Mouse (Mus musculus): ENCODE measurements at regions not wholly inside any gene's neighbourhood (a gene's known extent, or its start where the extent isn't known, plus 50 kb on each side); places are given as distances from the start of the nearest gene placed in this dataset.
A peak's percentile ranks its signal among the peaks of the same experiment; 100 is the strongest.
"Not testable (repeated sequence)": the region's sequence is repeated elsewhere in the genome, so short reads cannot be mapped to it uniquely, and the experiment has no call there.

DNA sequence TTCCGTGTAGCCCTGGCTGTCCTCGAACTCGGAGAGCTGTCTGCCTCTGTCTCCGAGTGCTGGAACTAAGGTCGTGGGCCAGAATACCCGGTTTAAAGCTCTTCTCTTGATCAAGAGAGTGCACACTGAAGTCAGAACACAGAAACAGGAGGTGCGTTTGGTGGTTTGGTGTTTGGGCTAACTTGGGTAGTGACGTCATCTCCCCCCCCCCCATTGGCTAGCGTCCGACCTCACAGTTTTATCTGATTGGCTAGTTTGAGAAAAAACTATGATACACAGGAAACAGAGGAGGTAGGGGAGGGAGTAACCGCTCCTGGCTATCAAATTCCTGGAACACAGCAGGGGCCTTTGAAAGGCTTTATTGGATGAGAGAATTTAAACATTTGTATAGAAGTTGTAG is 60.2 kb upstream of the Pim1 start:
- in situ Hi-C loops (cut with MboI; ENCODE audit: low pct_unique_long_range_greater_than_20kb), result no loop called here
- DNase-seq (ENCODE audit: low read depth, low spot score), result no peak
- ChIA-PET POLR2A (no interaction called here), CTCF (interaction anchor here (1.7 to 2.4 kb wide), 2 partner anchors 27 to 29 kb away, joined by 5 read pairs; no protein-coding TSS in a partner anchor)
- no peaks in the 10 kb centered on the region for H3K27me3 ChIP-seq
- ATAC-seq, result no peak
- no peak for TF ChIP-seq CTCF (IDR thresholded peaks at IDR 0.05)

DNA sequence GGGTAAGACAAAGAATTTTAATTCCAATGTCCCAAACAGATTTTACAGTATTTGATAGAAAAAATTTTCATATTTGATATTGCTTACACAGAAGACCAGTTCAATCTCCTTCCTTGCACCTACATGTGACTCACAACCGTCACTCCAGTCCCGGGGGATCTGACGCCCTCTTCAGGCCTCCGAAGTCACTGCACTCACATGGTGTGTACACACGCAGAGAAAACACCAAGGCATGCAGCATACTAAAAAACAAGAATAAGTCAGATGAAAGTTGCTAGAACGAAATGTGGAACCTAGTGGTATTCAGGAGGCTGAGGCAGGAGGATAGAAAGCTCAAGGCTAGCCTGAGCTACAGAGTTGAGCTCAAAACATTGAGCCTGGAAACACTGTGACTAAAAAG is 59.7 kb upstream of the Pim1 start:
- H3K27me3 ChIP-seq, result no peaks in the 10 kb centered on the region
- ChIA-PET POLR2A (no interaction called here), CTCF (interaction anchor here (1.6 to 2.4 kb wide), 2 partner anchors 8 to 27 kb away, joined by 5 read pairs; no protein-coding TSS in a partner anchor)
- no peak for ATAC-seq
- no peak for DNase-seq (ENCODE audit: low read depth, low spot score)
- in situ Hi-C loops (cut with MboI; ENCODE audit: low pct_unique_long_range_greater_than_20kb), result no loop called here
- no peak for TF ChIP-seq CTCF (IDR thresholded peaks at IDR 0.05)

DNA sequence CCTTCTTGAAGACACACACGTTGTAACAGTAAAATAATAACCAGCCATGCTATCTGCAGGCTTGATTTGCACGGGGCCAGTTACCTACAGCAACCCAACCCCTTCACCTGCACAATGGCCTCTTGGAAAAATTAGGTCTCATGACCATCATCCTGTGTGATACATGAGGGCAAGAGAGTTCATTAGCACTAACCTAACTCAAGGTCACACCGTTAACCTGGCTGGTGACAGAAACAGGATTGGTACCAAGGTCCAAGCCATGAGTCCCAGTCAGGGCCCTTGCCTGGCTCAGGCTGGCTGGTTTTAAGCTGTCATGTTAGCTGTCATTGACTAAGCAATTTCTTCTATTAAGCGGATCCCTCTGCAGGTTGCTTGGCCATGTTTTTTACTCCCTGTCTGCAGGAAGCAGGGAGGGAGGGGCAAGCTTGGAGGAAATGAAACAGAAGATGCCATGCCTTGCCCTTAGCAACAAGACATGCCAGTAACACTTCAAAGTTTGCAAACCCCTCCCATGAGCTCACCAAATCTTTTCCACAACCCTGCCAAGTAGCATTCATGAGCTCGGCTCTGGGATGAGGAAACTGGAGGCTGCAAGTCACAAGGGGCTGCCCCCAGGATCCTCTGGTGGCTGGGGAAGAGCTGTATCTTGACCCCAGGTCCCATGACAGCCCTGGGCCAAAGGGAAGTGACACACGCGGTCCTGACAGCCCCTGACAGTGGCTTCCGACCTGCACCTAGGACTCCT is 58.8 kb upstream of the Pim1 start:
- no peaks in the 10 kb centered on the region for H3K27me3 ChIP-seq
- POLR2A ChIA-PET, result interaction anchor here (1.2 kb wide), 2 partner anchors 22 to 59 kb away, joined by 3 read pairs; partner anchors contain the start of gene Pim1
- TF ChIP-seq CTCF (IDR thresholded peaks at IDR 0.05), result no peak
- in situ Hi-C loops (cut with MboI; ENCODE audit: low pct_unique_long_range_greater_than_20kb), result no loop called here
- DNase-seq (ENCODE audit: low read depth, low spot score) (no peak), ATAC-seq (no peak)
- CTCF ChIA-PET, result interaction anchor here (1.0 to 2.4 kb wide), 3 partner anchors 9 to 61 kb away, joined by 3 to 5 read pairs (median 5); no protein-coding TSS in a partner anchor

DNA sequence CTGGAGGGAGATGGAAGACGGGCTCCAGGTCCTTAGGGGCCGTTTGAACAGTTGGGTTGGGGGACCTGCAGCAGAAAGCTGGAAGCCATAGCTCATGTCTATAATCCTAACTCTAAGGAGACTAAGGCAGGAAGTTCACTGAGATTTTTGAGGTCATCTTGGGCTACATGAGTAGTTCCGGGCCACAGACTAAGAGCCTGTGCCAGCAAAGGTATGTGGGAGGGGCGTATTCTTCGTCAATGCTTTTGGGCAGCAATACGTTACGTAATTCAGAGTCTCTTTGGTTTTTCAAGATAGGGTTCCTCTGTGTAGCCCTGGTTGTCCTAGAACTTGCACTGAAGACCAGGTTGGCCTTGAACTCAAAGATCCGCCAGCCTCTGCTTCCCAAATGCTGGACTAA is 57.9 kb upstream of the Pim1 start:
- ATAC-seq, result no peak
- H3K27me3 ChIP-seq, result no peaks in the 10 kb centered on the region
- ChIA-PET CTCF (interaction anchor here (1.0 to 2.4 kb wide), 2 partner anchors 25 to 62 kb away, joined by 3 to 5 read pairs; no protein-coding TSS in a partner anchor), POLR2A (interaction anchor here (1.2 kb wide), 2 partner anchors 23 to 58 kb away, joined by 3 read pairs; partner anchors contain the start of gene Pim1)
- in situ Hi-C loops (cut with MboI; ENCODE audit: low pct_unique_long_range_greater_than_20kb), result no loop called here
- no peak for DNase-seq (ENCODE audit: low read depth, low spot score)
- no peak for TF ChIP-seq CTCF (IDR thresholded peaks at IDR 0.05)

DNA sequence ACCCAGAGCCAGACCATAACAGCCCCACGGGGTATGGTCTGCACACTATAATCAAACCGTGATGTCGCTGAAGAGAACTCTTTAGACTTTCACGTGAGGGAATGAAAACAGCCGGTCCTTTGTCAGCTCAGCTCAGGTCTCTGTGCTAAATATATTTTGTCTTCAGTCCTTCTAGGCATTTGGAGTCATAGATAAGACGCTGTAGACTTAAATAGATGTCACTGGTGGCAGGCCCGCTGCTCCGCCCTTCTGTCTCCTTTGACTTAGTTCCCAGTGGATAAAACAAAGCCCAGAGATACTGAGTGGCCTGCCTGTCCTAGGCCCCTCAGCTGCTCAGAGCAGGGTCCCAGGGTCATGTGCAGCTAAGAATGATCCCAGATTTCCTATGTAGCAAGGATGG is 57.2 kb upstream of the Pim1 start:
- no peaks in the 10 kb centered on the region for H3K27me3 ChIP-seq
- ChIA-PET CTCF (interaction anchor here (1.2 to 1.6 kb wide), 2 partner anchors 27 to 36 kb away, joined by 3 to 7 read pairs; no protein-coding TSS in a partner anchor), POLR2A (no interaction called here)
- no peak for ATAC-seq
- in situ Hi-C loops (cut with MboI; ENCODE audit: low pct_unique_long_range_greater_than_20kb), result no loop called here
- TF ChIP-seq CTCF (IDR thresholded peaks at IDR 0.05), result no peak
- no peak for DNase-seq (ENCODE audit: low read depth, low spot score)

DNA sequence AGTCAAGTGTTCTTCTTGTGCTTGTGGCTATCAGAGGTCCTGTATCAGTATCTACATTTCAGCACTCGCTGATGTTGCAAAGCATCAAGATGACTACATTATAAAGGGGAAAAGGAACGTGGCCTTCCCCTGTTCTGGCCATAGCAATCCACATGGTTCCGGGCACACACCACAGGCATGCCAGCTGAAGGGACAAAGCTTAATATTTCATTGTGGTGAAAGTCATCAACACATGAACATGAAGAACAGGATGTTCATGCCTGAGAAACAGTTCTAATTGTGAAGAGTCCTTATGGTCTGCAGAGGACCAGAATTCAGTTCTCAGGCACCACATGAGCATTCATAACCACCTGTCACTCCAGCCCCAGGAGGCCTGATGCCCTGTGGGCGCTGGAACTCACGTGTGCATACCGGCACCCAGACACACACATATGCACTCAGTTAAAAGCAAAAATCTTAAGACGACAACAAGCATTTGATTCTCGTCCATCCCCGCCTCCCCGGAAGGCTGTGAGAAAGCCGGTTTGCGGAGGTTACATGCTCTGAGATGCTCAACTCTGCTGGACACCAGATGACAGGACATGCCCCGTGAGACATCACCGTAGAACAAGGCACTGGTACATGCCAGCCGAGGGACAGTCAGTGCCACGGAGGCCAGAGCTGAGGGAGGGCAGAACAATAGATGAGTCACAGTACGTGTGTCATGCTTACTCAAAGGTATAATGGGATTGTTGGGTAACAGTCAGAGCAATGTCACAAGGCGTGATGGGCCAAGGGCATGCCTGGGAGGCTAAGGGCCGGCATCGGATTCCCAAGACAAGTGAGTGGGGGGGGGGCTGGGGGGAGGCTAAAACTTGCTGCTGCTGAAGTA is 56.2 kb upstream of the Pim1 start:
- ATAC-seq (peak; percentile 66), DNase-seq (ENCODE audit: low read depth, low spot score) (peak; percentile 82)
- CTCF ChIA-PET, result interaction anchor here (0.6 to 1.6 kb wide), 7 partner anchors 21 to 59 kb away, joined by 3 to 7 read pairs (median 3); no protein-coding TSS in a partner anchor
- H3K27me3 ChIP-seq, result no peaks in the 10 kb centered on the region
- in situ Hi-C loops (cut with MboI; ENCODE audit: low pct_unique_long_range_greater_than_20kb), result no loop called here
- TF ChIP-seq CTCF (IDR thresholded peaks at IDR 0.05), result no peak
- POLR2A ChIA-PET, result interaction anchor here (0.6 to 0.9 kb wide), 3 partner anchors 20 to 51 kb away, joined by 3 to 4 read pairs (median 3); no protein-coding TSS in a partner anchor

DNA sequence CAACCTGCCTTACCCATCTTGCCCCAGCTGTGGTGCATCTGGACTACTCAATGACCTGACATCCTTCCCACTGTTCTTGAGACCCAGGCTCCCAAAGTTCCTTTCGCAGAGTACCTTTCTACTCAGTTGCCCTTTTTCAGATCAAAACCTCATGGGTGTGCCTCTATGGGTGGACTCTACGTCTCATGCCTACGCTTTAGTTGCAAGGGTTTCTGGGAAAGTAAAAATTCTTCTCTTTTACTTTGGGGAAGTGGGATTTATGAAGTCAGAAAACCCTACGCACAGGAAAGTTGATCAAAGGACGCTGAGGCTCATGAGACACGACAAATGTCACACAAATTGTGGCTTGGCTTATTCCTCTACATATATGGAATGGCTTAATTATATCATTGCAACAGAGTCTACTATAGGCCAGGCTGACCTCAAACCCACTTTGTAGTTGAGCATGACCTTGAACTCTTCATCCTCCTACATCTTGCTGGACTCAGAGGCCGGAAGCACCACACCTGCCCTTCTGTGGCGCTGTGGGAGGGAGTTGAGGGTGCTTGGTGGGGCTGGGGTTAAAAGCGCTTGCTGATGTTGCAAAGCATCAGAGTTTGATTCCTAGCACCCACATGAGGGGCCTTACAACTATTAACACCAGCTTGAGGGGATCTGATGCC is 55.1 kb upstream of the Pim1 start:
- ChIA-PET POLR2A (interaction anchor here (0.6 to 0.8 kb wide), 2 partner anchors 13 to 137 kb away, joined by 3 read pairs; no protein-coding TSS in a partner anchor), CTCF (interaction anchor here (0.7 to 1.1 kb wide), 2 partner anchors 22 to 42 kb away, joined by 3 to 4 read pairs; no protein-coding TSS in a partner anchor)
- no peak for DNase-seq (ENCODE audit: low read depth, low spot score)
- ATAC-seq, result no peak
- no peak for TF ChIP-seq CTCF (IDR thresholded peaks at IDR 0.05)
- H3K27me3 ChIP-seq, result no peaks in the 10 kb centered on the region
- in situ Hi-C loops (cut with MboI; ENCODE audit: low pct_unique_long_range_greater_than_20kb), result loop anchor here (5.0 kb wide), 1 partner anchor 52 kb away; no protein-coding TSS in a partner anchor

DNA sequence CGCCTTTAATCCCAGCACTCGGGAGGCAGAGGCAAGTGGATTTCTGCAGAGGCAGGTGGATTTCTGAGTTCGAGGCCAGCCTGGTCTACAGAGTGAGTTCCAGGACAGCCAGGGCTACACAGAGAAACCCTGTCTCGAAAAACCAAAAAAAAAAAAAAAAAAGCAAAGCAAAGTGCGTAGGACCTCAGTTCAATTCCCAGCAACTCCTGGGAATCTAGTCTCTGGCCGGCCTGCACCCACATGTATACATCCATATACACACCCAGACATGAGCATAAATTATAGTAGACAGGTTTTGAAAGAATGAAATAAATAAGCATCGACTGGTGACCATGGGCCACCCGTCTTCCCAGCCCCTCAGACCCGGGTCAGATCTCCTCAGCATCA is 54.1 kb upstream of the Pim1 start:
- ChIA-PET CTCF (interaction anchor here (0.8 kb wide), 1 partner anchor 51 kb away, joined by 3 read pairs; no protein-coding TSS in a partner anchor), POLR2A (interaction anchor here (0.7 kb wide), 1 partner anchor 23 kb away, joined by 3 read pairs; no protein-coding TSS in a partner anchor)
- not testable (repeated sequence) for DNase-seq (ENCODE audit: low read depth, low spot score); H3K27me3 ChIP-seq; ATAC-seq
- in situ Hi-C loops (cut with MboI; ENCODE audit: low pct_unique_long_range_greater_than_20kb), result loop anchor here (5.0 kb wide), 1 partner anchor 51 kb away; no protein-coding TSS in a partner anchor

DNA sequence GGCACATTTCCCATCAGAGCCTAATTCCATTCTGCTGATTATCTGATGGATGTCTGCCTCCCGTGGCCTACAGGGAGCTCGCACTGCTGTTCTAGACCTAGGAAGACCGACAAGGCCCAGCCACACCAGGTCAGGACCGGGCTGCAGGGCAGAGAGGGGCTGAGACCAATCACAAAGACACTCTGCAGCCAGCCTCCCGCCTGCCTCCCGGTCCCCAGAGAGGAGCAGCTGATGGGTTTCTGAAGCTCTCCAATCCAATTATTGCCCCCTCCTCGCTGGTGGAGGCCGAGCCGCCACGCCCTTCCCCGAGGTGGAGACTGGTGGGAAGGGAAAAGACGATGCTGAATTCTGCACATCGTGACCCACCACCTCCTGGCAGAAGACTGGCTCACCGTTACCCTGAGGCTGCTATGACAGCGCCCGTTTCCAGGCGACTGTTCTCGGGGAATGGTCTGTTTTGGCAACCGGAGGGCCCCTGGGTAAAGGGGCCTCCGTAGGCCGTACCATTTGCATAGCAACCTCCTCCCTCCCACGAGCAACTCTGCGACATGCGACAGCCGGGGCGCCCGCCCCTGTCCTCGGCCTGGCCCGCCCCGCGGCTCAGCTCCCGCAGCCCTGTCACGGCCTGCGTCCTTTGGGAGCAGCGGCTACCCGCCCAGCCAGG is 53.5 kb upstream of the Pim1 start:
- CTCF ChIA-PET, result interaction anchor here (0.8 kb wide), 1 partner anchor 50 kb away, joined by 3 read pairs; no protein-coding TSS in a partner anchor
- H3K27me3 ChIP-seq, result no peaks in the 10 kb centered on the region
- in situ Hi-C loops (cut with MboI; ENCODE audit: low pct_unique_long_range_greater_than_20kb), result loop anchor here (5.0 kb wide), 1 partner anchor 50 kb away; no protein-coding TSS in a partner anchor
- POLR2A ChIA-PET, result interaction anchor here (0.6 to 0.7 kb wide), 2 partner anchors 23 to 223 kb away, joined by 3 read pairs; no protein-coding TSS in a partner anchor
- TF ChIP-seq CTCF (IDR thresholded peaks at IDR 0.05), result no peak
- peak; percentile 60 for ATAC-seq
- no peak for DNase-seq (ENCODE audit: low read depth, low spot score)
